Mouse (Mus musculus) heart, adult 2 months (tissue): Measurements from ENCODE around the gene Tada3. TPM values are rescaled to one million over a fixed set of nuclear protein-coding genes. Genes with fewer than 3 reads are reported as not detected.

Experiments
- DNase-seq, 2 experiments: peaks; one replicate each; pipeline ENCODE4 v3.0.0; 2021
- H3K27ac ChIP-seq: fragments of 200-600 bp; 2 replicates; pipeline ENCODE4 v1.8.1; 2022
- H3K27me3 ChIP-seq: fragments of 200-500 bp; 2 replicates; pipeline ENCODE4 v1.6.1; 2012; ENCODE audit warnings: mild to moderate bottlenecking, low read length, inconsistent platforms, mixed read lengths; ENCODE audit not compliant: control insufficient read depth, insufficient read depth
- H3K36me3 ChIP-seq: fragments of 200-500 bp; 2 replicates; pipeline ENCODE4 v1.6.1; 2012; ENCODE audit warnings: low read length, inconsistent platforms; ENCODE audit not compliant: control insufficient read depth, insufficient read depth
- H3K4me1 ChIP-seq: fragments of 200-500 bp; 2 replicates; pipeline ENCODE4 v1.6.1; 2011; ENCODE audit warnings: low read length; ENCODE audit not compliant: control insufficient read depth, insufficient read depth
- H3K4me3 ChIP-seq: fragments of 200-600 bp; 2 replicates; pipeline ENCODE4 v1.8.1; 2022
- H3K79me2 ChIP-seq: fragments of 200-500 bp; replicated peaks from 2 replicates; pipeline ENCODE4 v1.6.1; 2012; ENCODE audit warnings: mild to moderate bottlenecking, inconsistent platforms, low read length, moderate library complexity, mixed read lengths; ENCODE audit not compliant: control insufficient read depth, insufficient read depth
- H3K9ac ChIP-seq: fragments of 200-500 bp; 2 replicates; pipeline ENCODE4 v1.6.1; 2012; ENCODE audit warnings: low read depth, mild to moderate bottlenecking, control low read depth, inconsistent platforms, low read length, mixed read lengths
- CTCF ChIP-seq: fragments of 200-600 bp; IDR thresholded peaks from 2 replicates; pipeline ENCODE4 v1.8.1; 2022; ENCODE audit warnings: antibody characterized with exemption, mild to moderate bottlenecking, moderate library complexity
- EP300 ChIP-seq: fragments of 200-500 bp; IDR thresholded peaks from 2 replicates; pipeline ENCODE4 v1.6.1; 2011; ENCODE audit warnings: low read depth, low read length, control low read depth; ENCODE audit not compliant: insufficient read depth
- POLR2A ChIP-seq: fragments of 200-500 bp; IDR thresholded peaks from 2 replicates; pipeline ENCODE4 v1.6.1; 2011; ENCODE audit warnings: mild to moderate bottlenecking, low read depth, low read length, control low read depth; ENCODE audit not compliant: insufficient read depth
- WGBS: fragments of 180-500 bp; shearing (Covaris S2); methylation state at CpG from one replicate; pipeline ENCODE4 v1.1.7; 2018; 5-methylcytosine and 5-hydroxymethylcytosine counted together
- intact Hi-C: fragments of 180-260 bp; cut with DNase I; formaldehyde crosslinking; loops from one replicate; pipeline ENCODE4 v1.15.1; 2025
- polyA plus RNA-seq: library from polyadenylated mRNA; depleted of rRNA; stranded (reverse); fragments of >200 nt; gene quantifications from 2 replicates; pipeline ENCODE4 v1.2.3, GENCODE M21; 2012
- total RNA-seq, 2 experiments: library from RNA; stranded (reverse); gene quantifications; 2 replicates each; pipeline ENCODE4 v1.2.3; 2021

Gene Tada3
- total and polyA plus RNA-seq, 3 experiments = 16.1 to 24.2 (median 23.5) TPM

DNA sequence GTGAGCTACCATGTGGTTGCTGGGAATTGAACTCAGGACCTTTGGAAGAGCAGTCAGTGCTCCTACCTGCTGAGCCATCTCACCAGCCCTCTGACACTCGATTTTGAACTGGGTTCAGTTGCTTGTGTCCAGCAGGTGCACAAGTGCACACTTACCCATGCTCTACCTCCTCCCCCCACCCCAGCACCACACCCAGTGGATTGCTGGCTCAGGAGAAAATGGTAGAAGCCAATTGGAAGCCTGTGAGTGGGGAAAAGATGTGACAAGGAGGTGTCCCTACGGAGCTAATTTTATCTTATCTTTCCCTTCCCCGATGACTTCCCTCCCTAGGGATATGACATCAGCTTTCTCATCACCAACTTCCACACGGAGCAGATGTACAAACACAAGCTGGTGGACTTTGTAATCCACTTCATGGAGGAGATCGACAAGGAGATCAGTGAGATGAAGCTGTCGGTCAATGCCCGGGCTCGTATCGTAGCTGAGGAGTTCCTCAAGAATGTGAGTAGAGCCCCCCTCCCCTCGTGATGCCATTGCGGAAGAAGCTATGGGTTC, 7.6 kb upstream of the Tada3 start:
- TF ChIP-seq EP300 (no peak), CTCF (no peak), POLR2A (no peak)
- no peaks in the 10 kb centered on the region for H3K27me3 ChIP-seq
- intact Hi-C loops = no loop called here
- no peak overlapping the region for H3K27ac ChIP-seq
- no peak overlapping the region for H3K9ac ChIP-seq
- WGBS = 40% methylated on average over 11 of the region's 11 CpGs
- no peak overlapping the region for H3K4me3 ChIP-seq
- no peak for DNase-seq
- H3K36me3 ChIP-seq = peaks cover 3% of the 10 kb centered on the region; the same call in 1 of the 2 replicates
- peaks cover under 1% of the 10 kb centered on the region; the same call in 1 of the 2 replicates for H3K4me1 ChIP-seq
- H3K79me2 ChIP-seq = peaks cover 3% of the 10 kb centered on the region; the same call in 1 of the 2 replicates

DNA sequence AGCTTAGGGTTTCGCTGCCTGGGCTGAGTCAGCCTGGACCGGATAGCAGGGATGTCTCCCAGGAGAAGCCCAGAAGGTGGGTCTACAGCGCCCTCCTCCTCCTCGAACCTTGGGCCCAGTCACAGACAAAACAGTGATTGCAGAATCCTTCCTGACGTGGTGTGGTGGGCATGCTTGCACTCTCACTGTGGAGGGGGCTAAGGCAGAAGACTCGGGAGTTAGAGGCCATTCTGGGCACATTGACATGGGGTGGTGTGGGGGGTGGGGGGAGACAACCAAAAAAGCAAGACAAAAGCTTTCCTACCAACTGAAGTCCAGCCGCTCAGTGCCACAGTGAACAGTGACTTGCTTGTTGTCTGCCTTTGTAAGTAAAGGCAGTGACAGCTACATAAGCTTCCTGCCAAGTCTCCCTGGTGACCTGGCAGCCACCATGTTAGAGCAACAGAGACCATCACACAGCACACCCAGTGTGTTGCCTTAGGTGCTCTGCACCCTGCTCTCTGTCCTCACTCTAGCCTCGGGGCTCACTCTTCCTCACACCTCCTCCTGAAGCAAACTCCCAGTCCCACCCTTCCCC, 6.8 kb upstream of the Tada3 start:
- H3K36me3 ChIP-seq = peaks cover 3% of the 10 kb centered on the region; the same call in 1 of the 2 replicates
- H3K79me2 ChIP-seq = peaks cover 6% of the 10 kb centered on the region; the same call in 1 of the 2 replicates
- WGBS = 87% methylated on average over 8 of the region's 8 CpGs
- peaks cover 3% of the 10 kb centered on the region; the same call in 1 of the 2 replicates for H3K4me1 ChIP-seq
- no peak overlapping the region for H3K27ac ChIP-seq
- no peak for TF ChIP-seq CTCF
- TF ChIP-seq POLR2A = no peak
- no peak for TF ChIP-seq EP300
- intact Hi-C loops = no loop called here
- DNase-seq = no peak
- no peaks in the 10 kb centered on the region for H3K27me3 ChIP-seq
- no peak overlapping the region for H3K9ac ChIP-seq
- no peak overlapping the region for H3K4me3 ChIP-seq

- H3K79me2 ChIP-seq = peaks cover 13% of the 10 kb centered on the region
- H3K27me3 ChIP-seq = no peaks in the 10 kb centered on the region
- H3K36me3 ChIP-seq = peaks cover 3% of the 10 kb centered on the region; the same call in 1 of the 2 replicates
- DNase-seq = no peak
- no peak overlapping the region for H3K27ac ChIP-seq
- 87% methylated on average over 11 of the region's 11 CpGs for WGBS
- TF ChIP-seq CTCF = 0 out of 2 replicates have a peak, but pooled peaks have one; percentile 13
- TF ChIP-seq POLR2A = no peak
- TF ChIP-seq EP300 = no peak
- peaks cover 6% of the 10 kb centered on the region for H3K4me1 ChIP-seq
- intact Hi-C loops = no loop called here
- no peak overlapping the region for H3K9ac ChIP-seq
- no peak overlapping the region for H3K4me3 ChIP-seq
Observed at GRCm38 (mm10) chr6:113380480-113380879, 2.8 kb upstream of the Tada3 start.

- Histone ChIP-seq H3K9ac (0 out of 2 replicates have a peak overlapping the region, but pooled peaks have one; percentile 16), H3K27ac (no peak overlapping the region), H3K79me2 (peaks cover 13% of the 10 kb centered on the region), H3K4me1 (peaks cover 6% of the 10 kb centered on the region), H3K27me3 (no peaks in the 10 kb centered on the region), H3K36me3 (no peaks in the 10 kb centered on the region), H3K4me3 (peak overlapping the region; percentile 79)
- intact Hi-C loops = loop anchor here (2.0 kb wide), 2 partner anchors 40 to 72 kb away; partner anchors contain the start of genes Brpf1 and Rpusd3
- DNase-seq = peak in 1 of 2 experiments; percentile 27
- 38% methylated on average over 6 of the region's 6 CpGs for WGBS
- no peak for TF ChIP-seq CTCF
- no peak for TF ChIP-seq POLR2A
- no peak for TF ChIP-seq EP300
Observed at GRCm38 (mm10) chr6:113379246-113379645, 1.6 kb upstream of the Tada3 start.

- no peak for DNase-seq
- Histone ChIP-seq H3K27ac (peak overlapping the region; percentile 99), H3K4me1 (peaks cover 6% of the 10 kb centered on the region), H3K4me3 (peak overlapping the region; percentile 79), H3K9ac (peak overlapping the region; percentile 80), H3K27me3 (no peaks in the 10 kb centered on the region), H3K79me2 (peaks cover 13% of the 10 kb centered on the region), H3K36me3 (no peaks in the 10 kb centered on the region)
- intact Hi-C loops = no loop called here
- WGBS = 7% methylated on average over 7 of the region's 7 CpGs
- no peak for TF ChIP-seq CTCF
- no peak for TF ChIP-seq POLR2A
- TF ChIP-seq EP300 = no peak
Observed at GRCm38 (mm10) chr6:113377172-113377495, 549 bp downstream of the Tada3 start.

- DNase-seq = no peak
- H3K4me3 ChIP-seq = no peak overlapping the region
- 92% methylated on average over 4 of the region's 4 CpGs for WGBS
- H3K27me3 ChIP-seq = no peaks in the 10 kb centered on the region
- H3K27ac ChIP-seq = no peak overlapping the region
- H3K36me3 ChIP-seq = no peaks in the 10 kb centered on the region
- intact Hi-C loops = no loop called here
- H3K79me2 ChIP-seq = peaks cover 4% of the 10 kb centered on the region
- peaks cover 1% of the 10 kb centered on the region; the same call in 1 of the 2 replicates for H3K4me1 ChIP-seq
- no peak for TF ChIP-seq POLR2A
- TF ChIP-seq CTCF = no peak
- TF ChIP-seq EP300 = no peak
- H3K9ac ChIP-seq = no peak overlapping the region
Observed at GRCm38 (mm10) chr6:113373491-113373890, 4.2 kb downstream of the Tada3 start.
